Mouse (Mus musculus) myocyte (in vitro differentiated cells): ENCODE results near the gene Prkacb.

Experiments
- CEBPB ChIP-seq: IDR thresholded peaks from 2 replicates; pipeline ENCODE4 v1.6.1; 2011; ENCODE audit warnings: mild to moderate bottlenecking, moderate library complexity; ENCODE audit not compliant: poor library complexity, insufficient read depth, severe bottlenecking
- MAX ChIP-seq: IDR thresholded peaks from one replicate; pipeline ENCODE4 v1.6.1; 2011; ENCODE audit warnings: low read depth, mild to moderate bottlenecking, control low read depth
- POLR2AphosphoS2 ChIP-seq: IDR thresholded peaks from one replicate; pipeline ENCODE4 v1.6.1; 2011; ENCODE audit warnings: low read depth, control low read depth; ENCODE audit not compliant: insufficient read length
- REST ChIP-seq: IDR thresholded peaks from one replicate; pipeline ENCODE4 v1.6.1; 2011; ENCODE audit warnings: mild to moderate bottlenecking, control low read depth, moderate library complexity; ENCODE audit not compliant: insufficient read depth, insufficient read length
- SRF ChIP-seq: IDR thresholded peaks from one replicate; pipeline ENCODE4 v1.6.1; 2011; ENCODE audit warnings: low read depth; ENCODE audit not compliant: control insufficient read depth, insufficient read length
- TCF3 ChIP-seq: IDR thresholded peaks from one replicate; pipeline ENCODE4 v1.6.1; 2011; ENCODE audit warnings: low read depth, control low read depth; ENCODE audit not compliant: insufficient read length

GRCm38 (mm10) chr3:146686428-146686827 lies 126.4 kb downstream of the Prkacb start:
- no peak for TF ChIP-seq CEBPB
- no peak for TF ChIP-seq MAX
- TF ChIP-seq REST = no peak
- no peak for TF ChIP-seq SRF
- no peak for TF ChIP-seq TCF3
- TF ChIP-seq POLR2AphosphoS2 = no peak
